Mouse (Mus musculus): ENCODE data around the gene Wfs1.
A peak's percentile ranks its signal among the peaks of the same experiment; 100 is the strongest.
"Not testable (repeated sequence)": the region's sequence is repeated elsewhere in the genome, so short reads cannot be mapped to it uniquely, and the experiment has no call there.

Gene Wfs1

DNA sequence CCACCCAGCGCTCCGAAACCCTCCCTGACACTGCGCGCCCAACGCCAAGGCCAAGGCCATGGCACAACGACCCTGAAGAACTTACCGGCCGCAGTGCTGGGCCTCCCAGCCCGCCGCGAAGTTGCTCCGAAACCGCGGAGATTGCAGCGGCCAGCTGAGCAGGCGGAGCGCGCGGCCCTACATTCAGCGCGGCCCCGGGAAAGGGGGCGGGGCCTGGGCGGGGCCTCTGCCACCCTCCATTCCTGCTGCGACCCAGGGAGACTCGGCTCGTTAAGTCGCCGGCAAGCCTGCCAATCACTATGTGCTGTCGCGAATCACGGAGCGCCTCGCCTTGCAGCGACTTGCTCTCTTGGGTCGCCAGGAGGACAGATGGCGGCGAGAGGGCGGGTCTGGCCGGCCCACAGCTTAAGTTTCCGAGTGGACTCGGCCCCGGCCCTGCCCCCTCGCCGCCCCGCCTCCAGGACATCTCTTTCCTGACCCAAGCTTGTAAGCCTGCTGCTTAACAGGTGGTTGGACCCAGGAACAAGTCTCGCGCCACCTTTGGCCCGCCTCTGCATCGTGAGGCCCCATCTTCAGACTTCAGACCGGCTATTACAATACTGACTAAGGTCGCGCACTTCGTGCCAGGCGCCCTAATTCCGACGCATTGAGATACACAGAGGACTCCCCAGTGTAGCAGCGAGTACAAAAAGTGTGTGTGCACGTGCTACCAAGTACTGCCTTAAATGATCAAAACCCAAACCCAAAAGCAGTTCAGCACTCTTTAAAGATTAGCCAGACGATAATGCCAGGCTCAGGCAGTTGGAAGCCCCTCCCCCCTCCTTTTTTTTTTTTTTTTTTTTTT, at the start of gene Wfs1:
Wfs1 (minus strand) TSS at position 425 of the 844 bp plus-strand sequence.
- DNase-seq (ENCODE audit: low spot score in 2 of 2), result peak; percentile 94 to 96

- no peak for DNase-seq (ENCODE audit: low spot score in 2 of 2)
Observed at GRCm38 (mm10) chr5:37036884-37037283, 47.9 kb upstream of the Wfs1 start.

GRCm38 (mm10) chr5:37035896-37036295, 46.9 kb upstream of the Wfs1 start:
- no peak for DNase-seq (ENCODE audit: low spot score in 2 of 2)

GRCm38 (mm10) chr5:37035192-37035591, 46.2 kb upstream of the Wfs1 start:
- DNase-seq (ENCODE audit: low spot score in 2 of 2), result no peak

DNA sequence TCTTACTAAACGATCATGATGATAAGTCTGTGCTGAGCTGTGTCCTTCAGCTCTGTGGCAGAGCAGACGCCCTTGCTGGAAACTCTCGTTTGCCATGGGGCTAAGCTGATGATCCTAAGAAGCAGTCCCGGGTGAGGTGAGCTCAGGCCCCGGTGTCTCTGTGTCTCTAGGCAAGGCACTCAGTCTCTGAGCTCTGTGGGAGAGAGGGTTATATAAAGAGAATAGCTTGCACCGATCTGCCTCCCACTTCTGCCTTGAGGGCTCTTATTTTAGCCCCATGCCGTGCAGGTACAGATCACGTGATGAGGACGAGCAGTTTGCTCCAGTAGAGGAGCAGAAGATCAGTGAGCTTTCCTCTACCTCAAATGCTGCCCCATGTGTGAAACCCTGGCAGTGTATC, 41.7 kb upstream of the Wfs1 start:
- no peak for DNase-seq (ENCODE audit: low spot score in 2 of 2)

GRCm38 (mm10) chr5:37029326-37029905, 40.4 kb upstream of the Wfs1 start:
- DNase-seq (ENCODE audit: low spot score in 2 of 2), result no peak

GRCm38 (mm10) chr5:37028486-37029311, 39.7 kb upstream of the Wfs1 start:
- DNase-seq (ENCODE audit: low spot score in 2 of 2), result no peak

DNA sequence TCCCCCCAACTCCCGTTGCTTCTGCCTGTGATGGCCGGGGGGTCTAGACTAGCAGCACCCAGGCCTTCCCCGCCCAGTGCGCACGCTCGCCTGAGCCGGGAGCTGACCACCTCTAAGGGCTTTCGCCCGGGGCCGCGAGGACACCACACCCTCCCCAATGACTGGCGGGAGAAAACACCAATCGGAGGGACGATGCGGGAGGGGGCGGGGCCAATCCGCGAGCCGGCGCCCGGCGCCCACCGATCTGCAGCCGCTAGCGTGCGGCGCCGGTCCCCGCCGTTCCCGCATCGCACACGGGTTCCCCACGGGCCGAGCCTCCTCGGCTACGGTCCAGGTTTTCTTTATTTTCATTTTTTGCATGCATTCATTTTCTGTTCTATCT, 39.1 kb upstream of the Wfs1 start:
- DNase-seq (ENCODE audit: low spot score in 2 of 2), result peak; percentile 54 to 81

GRCm38 (mm10) chr5:37027701-37028100, 38.7 kb upstream of the Wfs1 start:
- DNase-seq (ENCODE audit: low spot score in 2 of 2), result no peak

DNA sequence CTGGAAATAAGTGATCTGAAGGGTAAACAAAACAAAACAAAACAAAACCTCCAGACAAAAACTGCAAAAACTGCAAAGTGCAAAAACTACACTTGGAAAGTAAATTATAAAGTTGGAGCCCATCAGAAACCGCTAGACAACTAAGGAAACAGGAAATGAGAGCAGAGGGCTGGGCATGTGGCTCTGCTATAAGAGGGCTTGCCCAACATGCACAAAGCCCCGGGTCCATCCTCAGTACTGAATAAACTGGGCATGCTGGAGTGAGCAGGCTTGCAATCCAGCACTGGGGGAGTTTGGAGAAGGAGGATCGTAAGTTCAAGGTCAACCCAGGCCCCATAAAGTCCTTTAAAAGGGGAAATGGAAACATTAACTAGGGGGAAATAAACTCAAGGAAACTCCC, 28.2 kb upstream of the Wfs1 start:
- DNase-seq (ENCODE audit: low spot score in 2 of 2), result no peak

- no peak for DNase-seq (ENCODE audit: low spot score in 2 of 2)
Observed at GRCm38 (mm10) chr5:37015612-37016310, 26.8 kb upstream of the Wfs1 start.

- no peak for DNase-seq (ENCODE audit: low spot score in 2 of 2)
Observed at GRCm38 (mm10) chr5:37010666-37011317, 21.8 kb upstream of the Wfs1 start.

GRCm38 (mm10) chr5:37009761-37010160, 20.8 kb upstream of the Wfs1 start:
- not testable (repeated sequence) for DNase-seq (ENCODE audit: low spot score in 2 of 2)

DNA sequence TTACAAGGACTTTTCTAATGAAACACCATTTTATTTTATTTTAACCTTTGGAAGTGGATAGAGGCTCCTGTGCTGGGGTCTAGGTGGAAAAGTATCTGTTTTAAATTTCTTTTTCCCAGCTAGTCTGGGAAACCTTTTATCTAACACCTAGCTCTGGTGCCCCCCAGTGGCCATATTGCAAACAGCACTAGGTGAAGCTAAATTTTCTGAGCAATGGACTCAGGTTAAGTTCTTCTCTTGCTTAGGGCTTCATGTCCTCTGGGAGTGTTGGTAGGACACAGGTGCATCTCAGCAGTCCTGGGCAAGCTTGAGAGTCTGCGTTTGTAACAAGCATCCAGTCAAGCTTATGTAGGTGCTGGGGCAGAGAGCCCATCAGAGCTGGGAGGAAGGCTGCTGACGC, 13.0 kb upstream of the Wfs1 start:
- DNase-seq (ENCODE audit: low spot score in 2 of 2), result peak; percentile 39 to 74

DNA sequence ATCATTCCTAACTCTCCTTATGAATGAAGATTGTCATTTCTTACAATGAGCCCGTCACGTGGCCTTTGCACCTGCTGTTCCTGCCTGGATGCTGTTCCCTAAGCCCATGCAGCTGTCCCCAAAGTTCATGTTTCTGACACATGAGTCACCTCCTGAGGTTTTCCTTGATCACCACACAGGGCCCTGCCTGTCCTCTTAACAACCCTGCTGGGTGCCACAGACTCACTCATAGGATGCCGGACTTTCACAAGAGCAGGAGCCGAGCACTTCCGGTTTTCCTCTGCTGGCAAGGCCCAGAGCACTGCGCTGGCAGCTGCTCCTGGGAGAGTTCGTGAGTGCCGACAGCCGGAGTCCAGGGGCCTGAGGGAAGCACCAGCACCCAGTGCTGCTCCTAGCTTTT, 12.0 kb upstream of the Wfs1 start:
- no peak for DNase-seq (ENCODE audit: low spot score in 2 of 2)

DNA sequence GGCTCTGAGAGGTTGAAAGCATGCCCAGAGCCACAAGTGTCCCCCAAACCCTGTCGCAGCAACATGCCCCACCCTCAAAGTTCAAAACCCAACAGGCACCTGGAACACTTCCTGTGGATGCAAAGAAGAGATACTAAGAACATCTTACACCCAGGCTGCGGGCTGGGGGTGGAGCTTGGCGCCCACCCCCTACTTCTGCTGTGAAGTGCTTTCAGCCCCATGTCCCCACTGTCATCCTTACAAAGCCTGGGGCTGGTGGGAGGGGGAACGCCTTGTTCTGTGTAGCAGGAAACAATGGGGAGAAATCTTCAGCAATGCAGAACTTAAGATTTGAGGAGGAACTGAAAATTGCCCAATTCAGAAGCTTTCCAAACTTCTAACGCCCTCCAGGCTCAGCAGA, 9.0 kb upstream of the Wfs1 start:
- DNase-seq (ENCODE audit: low spot score in 2 of 2), result no peak

GRCm38 (mm10) chr5:36996410-36996809, 7.4 kb upstream of the Wfs1 start:
- no peak for DNase-seq (ENCODE audit: low spot score in 2 of 2)

DNA sequence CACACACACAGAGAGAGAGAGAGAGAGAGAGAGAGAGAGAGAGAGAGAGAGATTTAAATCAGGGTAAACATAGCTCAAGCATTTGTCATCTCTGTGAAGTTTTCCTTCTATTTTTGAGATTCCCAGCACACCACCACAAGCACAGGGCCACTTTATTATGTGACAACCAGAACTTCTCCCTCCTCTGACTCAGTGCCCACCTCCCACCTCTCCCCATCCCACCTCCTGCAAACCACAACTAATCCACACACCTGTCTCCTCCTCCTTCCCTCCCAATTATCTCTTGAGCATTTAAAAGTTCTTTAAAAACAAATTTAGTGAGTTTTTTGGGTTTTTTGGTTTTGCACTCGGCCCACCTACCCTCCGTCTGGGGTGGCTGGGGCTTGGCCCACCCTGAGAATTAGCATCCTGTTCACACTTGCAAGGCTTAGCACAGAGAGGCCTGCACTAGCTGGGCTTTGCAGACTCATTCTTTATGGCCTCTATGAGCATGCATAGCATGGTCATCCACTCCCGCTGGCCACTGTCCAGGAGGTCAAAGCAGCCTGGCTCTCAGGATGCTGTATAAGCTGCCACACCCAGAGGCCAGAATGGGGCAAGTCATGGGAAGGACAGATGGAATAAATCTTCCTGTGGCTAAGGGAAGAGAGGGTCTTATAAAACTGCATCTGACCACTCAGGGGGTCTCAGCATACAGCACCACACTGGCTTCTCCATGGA, 1.8 kb upstream of the Wfs1 start:
- DNase-seq (ENCODE audit: low spot score in 2 of 2), result no peak

- no peak for DNase-seq (ENCODE audit: low spot score in 2 of 2)
Observed at GRCm38 (mm10) chr5:36990196-36990595, 1.2 kb upstream of the Wfs1 start.

GRCm38 (mm10) chr5:36989625-36989977, 596 bp upstream of the Wfs1 start:
- no peak for DNase-seq (ENCODE audit: low spot score in 2 of 2)

Measured in urinary bladder, postnatal 4 days (tissue).